Mouse (Mus musculus): ENCODE results near the gene Bcas3. TPM values are rescaled to one million over a fixed set of nuclear protein-coding genes. Genes with fewer than 3 reads are reported as not detected.

Bcas3 gene
- polyA plus RNA-seq, 1 experiment from 2014 or later = 26.0 TPM

DNA sequence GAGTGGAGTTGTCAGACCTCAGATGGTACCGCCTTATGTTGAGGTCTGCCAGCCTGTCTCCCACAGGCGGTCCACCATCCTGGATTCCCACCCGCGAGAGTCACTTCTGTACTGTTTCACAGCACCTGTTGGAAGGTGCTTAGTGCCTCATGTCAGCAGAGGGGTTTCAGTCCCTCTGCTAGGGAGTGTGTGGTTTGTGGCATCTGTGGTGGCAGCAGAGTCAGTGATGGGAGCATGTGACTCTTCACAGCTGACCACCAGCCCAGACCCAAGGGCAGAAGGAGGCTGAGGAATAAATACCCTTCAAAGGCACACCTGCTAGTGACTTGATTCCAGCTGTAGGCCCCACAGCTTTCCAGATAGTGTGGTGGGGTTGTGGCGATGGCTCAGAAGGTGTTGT, 94.4 kb downstream of the Bcas3 start:
- Histone ChIP-seq H3K36me3 (ENCODE audit: insufficient read depth, low read length) (no peaks in the 10 kb centered on the region), H3K9me3 (ENCODE audit: low read length) (no peaks in the 10 kb centered on the region), H3K4me1 (ENCODE audit: insufficient read depth, low read depth, low read length) (no peaks in the 10 kb centered on the region), H3K9ac (replicated peaks; ENCODE audit: low read depth) (no peak overlapping the region), H3K4me3 (ENCODE audit: low read depth, low read length) (no peak overlapping the region), H3K4me2 (replicated peaks; ENCODE audit: low read depth, low read length) (no peak overlapping the region), H3K27ac (ENCODE audit: low read length) (no peak overlapping the region), H3K27me3 (replicated peaks; ENCODE audit: insufficient read depth, low read length) (no peaks in the 10 kb centered on the region)
- DNase-seq (ENCODE audit: low spot score) (no peak), ATAC-seq (no peak)
- WGBS = 80% methylated on average over 5 of the region's 5 CpGs
- TF ChIP-seq CTCF (IDR thresholded peaks at IDR 0.05) = no peak
- TF ChIP-seq EP300 (IDR thresholded peaks at IDR 0.05) = no peak

DNA sequence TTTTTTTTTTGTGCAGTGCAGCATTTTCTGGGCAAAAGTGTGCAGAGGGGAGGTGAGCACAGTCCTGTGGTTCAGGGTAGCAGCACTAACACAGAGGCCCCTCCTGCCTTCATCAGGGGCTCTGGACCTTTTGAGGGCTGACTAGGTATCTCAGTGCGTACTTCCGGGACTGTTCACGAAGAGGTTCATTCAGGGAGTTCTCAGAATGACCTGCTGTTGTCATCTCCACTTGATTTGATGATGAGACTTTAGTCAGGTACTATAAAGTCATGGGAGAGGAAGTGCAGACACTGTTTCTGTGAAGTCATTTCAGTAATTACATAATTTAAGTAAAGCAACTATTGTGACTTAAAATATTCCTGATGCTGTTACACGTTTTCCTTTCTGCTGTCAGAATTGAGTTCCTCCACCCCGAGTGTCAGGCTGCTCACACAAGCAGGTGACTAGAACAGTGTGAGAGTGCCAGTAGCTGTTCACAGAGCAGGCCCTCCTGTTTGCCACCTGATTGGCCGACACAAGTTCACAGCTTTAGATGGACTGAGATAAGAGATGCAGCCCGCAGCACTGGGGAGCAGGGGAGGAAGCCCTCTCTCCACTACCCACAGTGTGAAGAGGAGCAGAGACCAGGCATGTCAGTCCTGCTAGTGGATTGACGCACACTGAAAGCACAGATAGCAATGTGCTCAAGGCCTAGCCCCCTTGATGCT, 100.8 kb downstream of the Bcas3 start:
- 55% methylated on average over 8 of the region's 8 CpGs for WGBS
- no peak overlapping the region for H3K9ac ChIP-seq (replicated peaks; ENCODE audit: low read depth)
- H3K4me3 ChIP-seq (ENCODE audit: low read depth, low read length) = no peak overlapping the region
- no peak overlapping the region for H3K27ac ChIP-seq (ENCODE audit: low read length)
- H3K9me3 ChIP-seq (ENCODE audit: low read length) = no peaks in the 10 kb centered on the region
- TF ChIP-seq EP300 (IDR thresholded peaks at IDR 0.05) = no peak
- TF ChIP-seq CTCF (IDR thresholded peaks at IDR 0.05) = no peak
- no peaks in the 10 kb centered on the region for H3K27me3 ChIP-seq (replicated peaks; ENCODE audit: insufficient read depth, low read length)
- DNase-seq (ENCODE audit: low spot score) (no peak), ATAC-seq (no peak)
- H3K36me3 ChIP-seq (ENCODE audit: insufficient read depth, low read length) = no peaks in the 10 kb centered on the region
- H3K4me2 ChIP-seq (replicated peaks; ENCODE audit: low read depth, low read length) = no peak overlapping the region
- H3K4me1 ChIP-seq (ENCODE audit: insufficient read depth, low read depth, low read length) = no peaks in the 10 kb centered on the region

DNA sequence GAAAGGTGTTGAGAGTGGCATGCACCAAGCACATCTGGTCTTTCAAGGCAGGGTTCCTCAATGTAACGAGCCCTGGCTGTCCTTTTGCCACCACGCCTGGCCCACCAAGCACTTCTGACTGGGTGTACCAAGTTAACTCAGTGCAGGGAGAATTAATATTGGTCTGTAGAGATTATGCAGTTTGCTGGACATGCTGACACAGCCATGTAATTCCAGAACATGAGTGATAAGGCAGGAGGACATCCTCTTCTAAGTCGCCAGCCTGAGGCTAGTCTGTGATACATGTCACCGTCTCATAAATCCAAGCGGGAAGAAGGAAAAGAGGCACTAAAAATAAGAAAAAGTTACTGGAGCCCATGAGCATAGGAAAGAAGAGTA, 101.3 kb downstream of the Bcas3 start:
- Histone ChIP-seq H3K4me1 (ENCODE audit: insufficient read depth, low read depth, low read length) (no peaks in the 10 kb centered on the region), H3K36me3 (ENCODE audit: insufficient read depth, low read length) (no peaks in the 10 kb centered on the region), H3K4me2 (replicated peaks; ENCODE audit: low read depth, low read length) (no peak overlapping the region), H3K27me3 (replicated peaks; ENCODE audit: insufficient read depth, low read length) (no peaks in the 10 kb centered on the region), H3K9me3 (ENCODE audit: low read length) (no peaks in the 10 kb centered on the region), H3K9ac (replicated peaks; ENCODE audit: low read depth) (no peak overlapping the region), H3K27ac (ENCODE audit: low read length) (no peak overlapping the region), H3K4me3 (ENCODE audit: low read depth, low read length) (no peak overlapping the region)
- ATAC-seq (no peak), DNase-seq (ENCODE audit: low spot score) (no peak)
- 85% methylated on average over 5 of the region's 5 CpGs for WGBS
- TF ChIP-seq EP300 (IDR thresholded peaks at IDR 0.05) (no peak), CTCF (IDR thresholded peaks at IDR 0.05) (no peak)

DNA sequence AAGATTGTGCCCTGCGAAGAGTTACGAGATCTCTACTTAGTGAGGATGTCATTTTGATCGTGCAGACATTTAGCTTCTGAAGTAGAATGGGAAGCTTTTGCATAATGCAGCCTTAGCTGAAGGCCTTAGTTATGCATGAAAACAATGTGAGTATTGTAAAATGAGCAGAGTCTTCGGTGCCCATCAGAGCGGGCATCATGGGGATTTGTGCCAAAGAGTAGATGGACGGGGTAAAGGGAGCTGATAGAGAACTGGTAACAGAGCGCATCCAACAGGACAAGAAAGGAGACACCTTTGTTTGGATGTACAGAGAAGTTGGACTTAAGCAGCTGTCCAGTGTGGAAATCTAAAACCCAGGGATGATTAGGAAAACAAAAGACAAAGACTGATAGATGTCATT, 108.6 kb downstream of the Bcas3 start:
- TF ChIP-seq EP300 (IDR thresholded peaks at IDR 0.05) (no peak), CTCF (IDR thresholded peaks at IDR 0.05) (no peak)
- Histone ChIP-seq H3K9ac (replicated peaks; ENCODE audit: low read depth) (no peak overlapping the region), H3K27me3 (replicated peaks; ENCODE audit: insufficient read depth, low read length) (no peaks in the 10 kb centered on the region), H3K4me3 (ENCODE audit: low read depth, low read length) (no peak overlapping the region), H3K4me2 (replicated peaks; ENCODE audit: low read depth, low read length) (no peak overlapping the region), H3K27ac (ENCODE audit: low read length) (no peak overlapping the region), H3K36me3 (ENCODE audit: insufficient read depth, low read length) (no peaks in the 10 kb centered on the region), H3K4me1 (ENCODE audit: insufficient read depth, low read depth, low read length) (no peaks in the 10 kb centered on the region), H3K9me3 (ENCODE audit: low read length) (no peaks in the 10 kb centered on the region)
- WGBS = 86% methylated on average over 7 of the region's 7 CpGs
- ATAC-seq (no peak), DNase-seq (ENCODE audit: low spot score) (no peak)

GRCm38 (mm10) chr11:85469526-85469925, 116.6 kb downstream of the Bcas3 start:
- no peak overlapping the region for H3K4me2 ChIP-seq (replicated peaks; ENCODE audit: low read depth, low read length)
- no peaks in the 10 kb centered on the region for H3K9me3 ChIP-seq (ENCODE audit: low read length)
- no peak for ATAC-seq
- WGBS = 36% methylated on average over 1 of the region's 1 CpGs
- DNase-seq (ENCODE audit: low spot score) = peak; percentile 71
- H3K36me3 ChIP-seq (ENCODE audit: insufficient read depth, low read length) = no peaks in the 10 kb centered on the region
- no peak overlapping the region for H3K9ac ChIP-seq (replicated peaks; ENCODE audit: low read depth)
- no peak overlapping the region for H3K27ac ChIP-seq (ENCODE audit: low read length)
- peak; percentile 75 for TF ChIP-seq CTCF (IDR thresholded peaks at IDR 0.05)
- TF ChIP-seq EP300 (IDR thresholded peaks at IDR 0.05) = peak; percentile 49; the same call in 1 of the 2 replicates
- H3K27me3 ChIP-seq (replicated peaks; ENCODE audit: insufficient read depth, low read length) = no peaks in the 10 kb centered on the region
- no peak overlapping the region for H3K4me3 ChIP-seq (ENCODE audit: low read depth, low read length)
- no peaks in the 10 kb centered on the region for H3K4me1 ChIP-seq (ENCODE audit: insufficient read depth, low read depth, low read length)

- Histone ChIP-seq H3K36me3 (ENCODE audit: insufficient read depth, low read length) (no peaks in the 10 kb centered on the region), H3K9ac (replicated peaks; ENCODE audit: low read depth) (no peak overlapping the region), H3K4me1 (ENCODE audit: insufficient read depth, low read depth, low read length) (no peaks in the 10 kb centered on the region), H3K27me3 (replicated peaks; ENCODE audit: insufficient read depth, low read length) (no peaks in the 10 kb centered on the region), H3K27ac (ENCODE audit: low read length) (no peak overlapping the region), H3K9me3 (ENCODE audit: low read length) (no peaks in the 10 kb centered on the region), H3K4me2 (replicated peaks; ENCODE audit: low read depth, low read length) (no peak overlapping the region), H3K4me3 (ENCODE audit: low read depth, low read length) (no peak overlapping the region)
- ATAC-seq (no peak), DNase-seq (ENCODE audit: low spot score) (no peak)
- WGBS = 57% methylated on average over 4 of the region's 4 CpGs
- TF ChIP-seq CTCF (IDR thresholded peaks at IDR 0.05) (no peak), EP300 (IDR thresholded peaks at IDR 0.05) (no peak)
Measured at GRCm38 (mm10) chr11:85470508-85470907, 117.5 kb downstream of the Bcas3 start.

DNA sequence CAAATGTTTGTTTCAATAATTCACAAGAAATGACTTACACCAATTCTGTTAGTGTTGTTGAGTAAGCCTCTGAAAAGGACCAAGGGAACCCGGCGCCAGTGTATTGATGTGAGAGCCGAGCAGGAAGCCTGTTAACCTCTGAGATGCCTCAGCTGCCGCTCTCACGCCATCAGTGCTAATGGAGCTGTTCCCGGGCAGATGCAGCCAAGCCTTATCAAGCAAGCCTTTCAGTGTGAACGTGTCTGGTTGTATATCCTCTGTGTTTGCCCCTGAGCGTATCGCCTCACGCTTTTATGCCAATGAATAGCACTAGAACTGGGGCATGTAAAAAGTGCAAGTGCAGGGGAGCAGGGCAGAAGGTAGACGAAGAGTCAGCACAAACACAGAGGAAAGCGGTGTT, 121.4 kb downstream of the Bcas3 start:
- Histone ChIP-seq H3K4me3 (ENCODE audit: low read depth, low read length) (no peak overlapping the region), H3K27ac (ENCODE audit: low read length) (no peak overlapping the region), H3K9me3 (ENCODE audit: low read length) (no peaks in the 10 kb centered on the region), H3K27me3 (replicated peaks; ENCODE audit: insufficient read depth, low read length) (no peaks in the 10 kb centered on the region), H3K9ac (replicated peaks; ENCODE audit: low read depth) (no peak overlapping the region), H3K36me3 (ENCODE audit: insufficient read depth, low read length) (no peaks in the 10 kb centered on the region), H3K4me2 (replicated peaks; ENCODE audit: low read depth, low read length) (no peak overlapping the region), H3K4me1 (ENCODE audit: insufficient read depth, low read depth, low read length) (no peaks in the 10 kb centered on the region)
- no peak for DNase-seq (ENCODE audit: low spot score)
- no peak for ATAC-seq
- no peak for TF ChIP-seq CTCF (IDR thresholded peaks at IDR 0.05)
- 39% methylated on average over 12 of the region's 12 CpGs for whole genome bisulfite sequencing
